Mouse (Mus musculus) right cerebral cortex, postnatal 4 days (tissue): ENCODE measurements at regions not wholly inside any gene's neighbourhood (a gene's known extent, or its start where the extent isn't known, plus 50 kb on each side); places are given as distances from the start of the nearest gene placed in this dataset.

ENCODE experiments used
- DNase-seq: peaks from one replicate; pipeline ENCODE4 v3.0.0-alpha.2; 2022

- DNase-seq, result no peak
These were observed 66.4 kb upstream of the Sfrp2 start for GRCm38 (mm10) chr3:83699751-83700150.

GRCm38 (mm10) chr3:83701075-83701474 lies 65.0 kb upstream of the Sfrp2 start:
- peak; percentile 33 for DNase-seq

- no peak for DNase-seq
These were observed 61.6 kb upstream of the Sfrp2 start for GRCm38 (mm10) chr3:83704559-83704958.

GRCm38 (mm10) chr3:83705253-83705652 lies 60.9 kb upstream of the Sfrp2 start:
- no peak for DNase-seq

GRCm38 (mm10) chr3:83706531-83707243 lies 59.4 kb upstream of the Sfrp2 start:
- DNase-seq, result no peak

- DNase-seq, result no peak
These were observed 58.8 kb upstream of the Sfrp2 start for GRCm38 (mm10) chr3:83707278-83707677.

GRCm38 (mm10) chr3:83708973-83709372 lies 57.1 kb upstream of the Sfrp2 start:
- no peak for DNase-seq

GRCm38 (mm10) chr3:83709531-83709930 lies 56.6 kb upstream of the Sfrp2 start:
- no peak for DNase-seq

GRCm38 (mm10) chr3:83710995-83711541 lies 55.1 kb upstream of the Sfrp2 start:
- no peak for DNase-seq

- DNase-seq, result no peak
These were observed 53.8 kb upstream of the Sfrp2 start for GRCm38 (mm10) chr3:83712355-83712754.

- no peak for DNase-seq
These were observed 51.5 kb upstream of the Sfrp2 start for GRCm38 (mm10) chr3:83714572-83714971.
